Mouse (Mus musculus) CD4-positive helper T cell, adult 2 months (primary cell): Measurements from ENCODE around the gene Cdr2l.
"Not testable (repeated sequence)": the region's sequence is repeated elsewhere in the genome, so short reads cannot be mapped to it uniquely, and the experiment has no call there.

Experiments
- DNase-seq: peaks from one replicate; pipeline ENCODE4 v3.0.0-alpha.2; 2012; ENCODE audit warnings: low read depth, missing footprints, low spot score

The Cdr2l gene

DNA sequence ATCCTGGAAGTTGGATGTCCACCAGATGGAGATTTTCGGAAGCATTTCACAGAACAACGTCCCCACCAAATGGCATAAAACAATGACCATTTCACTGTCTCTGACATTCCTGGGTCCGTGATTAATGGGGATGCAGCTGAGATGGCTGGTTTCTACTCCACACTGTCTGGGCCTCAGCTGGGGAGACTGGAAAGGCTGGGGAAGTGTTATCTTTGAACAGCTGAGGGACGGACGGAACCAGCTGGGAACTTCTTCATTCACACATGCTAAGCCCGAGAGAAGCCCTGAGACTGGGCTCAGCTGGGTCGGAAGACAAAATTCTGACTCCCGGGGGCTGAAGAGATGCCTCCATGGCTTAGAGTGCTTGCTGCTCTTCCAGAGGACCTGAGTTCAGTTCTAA, 10.4 kb upstream of the Cdr2l start:
- DNase-seq = no peak

DNA sequence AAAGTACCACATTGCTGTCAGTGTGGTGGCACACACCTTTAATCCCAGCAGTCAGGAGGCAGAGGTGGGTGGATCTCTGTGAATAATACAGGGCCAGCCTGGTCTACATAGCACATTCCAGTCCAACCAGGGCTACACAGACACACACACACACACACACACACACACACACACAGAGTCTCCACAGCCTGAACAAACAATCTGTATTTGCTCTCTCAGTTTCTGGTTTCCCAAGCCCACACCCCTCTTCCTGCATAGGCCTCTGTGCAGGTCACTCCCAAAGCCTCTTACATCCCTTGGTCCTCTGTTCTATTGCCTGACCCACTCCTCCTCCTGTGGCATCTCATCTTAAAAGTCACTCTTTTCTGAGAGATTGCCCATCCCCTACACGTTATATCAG, 9.7 kb upstream of the Cdr2l start:
- DNase-seq = no peak

DNA sequence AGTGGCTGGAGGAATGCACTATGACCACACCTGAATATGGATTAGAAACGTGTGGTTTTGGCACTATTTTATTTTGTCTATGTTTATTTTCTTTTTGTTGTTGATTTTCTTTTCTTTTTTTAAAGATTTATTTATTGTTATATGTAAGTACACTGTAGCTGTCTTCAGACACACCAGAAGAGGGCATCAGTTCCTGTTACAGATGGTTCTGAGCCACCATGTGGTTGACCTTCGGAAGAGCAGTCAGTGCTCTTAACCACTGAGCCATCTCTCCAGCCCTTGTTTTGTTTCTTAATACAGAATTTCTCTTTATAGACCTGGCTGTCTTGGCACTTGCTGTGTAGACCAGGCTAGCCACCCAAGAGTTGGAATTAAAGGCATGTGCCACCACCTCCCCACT, 9.0 kb upstream of the Cdr2l start:
- DNase-seq = no peak

DNA sequence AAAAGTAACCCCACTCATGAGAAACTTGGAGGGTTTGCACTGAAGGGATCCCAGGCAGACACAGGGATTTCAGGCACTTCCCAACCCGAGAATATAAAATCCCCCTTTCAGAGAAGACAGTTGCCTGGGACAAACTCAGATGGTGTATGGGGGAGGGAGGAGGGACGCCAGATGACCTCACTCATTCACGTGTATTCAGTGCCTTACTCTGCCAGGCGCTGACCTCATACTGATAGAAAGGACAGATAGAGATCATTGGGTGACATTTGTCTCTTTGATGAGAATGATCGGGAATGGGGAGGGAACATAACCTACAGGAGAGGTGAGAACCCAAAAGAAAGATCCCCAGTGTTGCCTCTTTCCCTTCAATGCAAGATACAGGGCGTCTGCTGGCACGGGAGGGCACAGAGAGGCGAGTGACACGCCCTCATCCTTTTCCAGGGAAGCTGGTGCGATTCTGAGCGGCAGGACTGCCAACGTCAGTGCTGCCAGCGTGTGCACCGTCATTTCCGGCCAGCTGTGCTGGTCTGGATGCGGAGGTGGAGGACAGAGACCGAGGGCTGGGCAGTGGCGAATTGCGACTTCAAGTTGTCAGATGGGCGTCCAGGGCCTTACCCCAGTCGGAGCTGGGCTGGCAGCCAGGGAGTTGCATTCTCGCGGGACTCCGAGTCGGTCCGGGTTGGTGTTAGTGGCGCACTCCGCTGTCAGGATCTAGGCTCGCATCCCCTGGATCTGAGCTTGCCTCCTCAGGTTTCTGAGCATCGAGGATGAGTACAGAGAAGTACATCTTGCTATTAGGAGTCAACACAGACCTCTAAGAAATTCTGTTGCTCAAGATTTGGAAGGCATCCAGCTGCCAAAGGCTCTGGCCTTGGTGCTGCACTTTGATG, 7.7 kb upstream of the Cdr2l start:
- peak; percentile 25 for DNase-seq

DNA sequence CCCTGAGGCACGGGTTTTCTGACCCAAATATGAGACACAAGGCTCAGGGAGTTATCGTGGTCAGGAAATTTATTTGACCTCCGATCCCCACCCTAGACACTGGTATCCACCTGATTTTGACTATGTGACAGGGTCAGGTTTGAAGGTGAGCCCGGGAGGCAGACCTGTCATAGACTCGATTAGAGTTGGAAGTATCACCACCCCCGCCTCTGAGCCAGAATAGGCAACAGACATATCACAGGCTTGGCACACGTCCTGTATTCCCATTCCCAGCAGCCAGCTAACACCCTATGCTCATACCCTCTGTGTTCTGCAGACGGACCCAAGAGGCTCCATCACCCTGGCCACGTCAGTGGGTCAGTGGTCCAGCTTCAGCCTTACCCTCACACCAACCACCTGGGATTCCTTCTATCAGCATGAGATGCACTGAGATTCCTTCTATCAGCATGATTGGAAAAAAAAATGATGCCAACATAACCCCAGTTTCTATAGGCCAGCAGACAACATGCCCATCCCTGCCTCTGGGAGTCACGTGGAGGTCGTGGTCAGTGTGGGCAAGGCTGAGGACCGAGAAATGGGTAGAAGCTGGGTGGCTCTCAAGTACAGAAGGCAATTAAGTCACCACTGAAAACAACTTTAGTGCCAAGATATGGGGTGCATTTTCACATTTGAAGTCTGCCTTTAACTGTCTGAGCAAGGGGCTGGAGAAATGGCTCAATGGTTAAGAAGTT, 6.9 kb upstream of the Cdr2l start:
- no peak for DNase-seq

DNA sequence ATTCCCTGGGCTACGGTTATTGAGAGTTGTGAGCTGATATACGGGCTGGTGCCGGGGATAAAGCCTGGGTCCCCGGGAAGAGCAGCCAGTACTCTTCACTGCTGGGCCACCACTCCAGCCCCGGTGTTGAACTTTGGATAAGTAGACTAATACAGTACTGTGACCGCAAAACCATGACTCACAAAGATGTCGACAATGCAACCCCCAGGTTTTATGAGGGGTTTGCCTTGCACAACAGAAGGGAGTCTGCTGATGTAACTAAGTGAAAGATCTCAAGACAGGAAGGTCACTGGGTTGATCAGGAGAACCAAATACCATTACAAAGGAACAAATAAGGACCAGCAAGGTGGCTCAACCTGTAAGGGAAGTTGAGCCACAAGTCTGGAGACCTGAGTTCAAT, 5.0 kb upstream of the Cdr2l start:
- DNase-seq = no peak

DNA sequence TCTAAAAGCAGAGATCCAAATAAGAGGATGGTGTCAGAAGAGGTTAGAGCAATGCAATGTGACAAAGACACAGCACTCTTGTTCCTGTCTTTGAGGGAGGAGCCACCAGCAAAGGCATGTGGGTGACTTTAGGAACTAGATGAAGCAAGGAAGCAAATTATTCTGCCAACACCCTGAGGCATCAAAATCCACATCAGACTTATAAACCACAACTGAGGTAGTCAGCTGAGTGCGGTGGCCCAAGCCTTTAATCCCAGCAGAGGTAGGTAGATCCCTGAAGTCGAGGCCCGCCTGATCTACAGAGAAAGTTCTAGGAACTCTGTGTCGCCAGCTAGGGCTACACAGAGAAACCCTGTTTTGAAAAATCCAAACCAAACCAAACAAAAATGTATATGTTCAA, 4.5 kb upstream of the Cdr2l start:
- no peak for DNase-seq

DNA sequence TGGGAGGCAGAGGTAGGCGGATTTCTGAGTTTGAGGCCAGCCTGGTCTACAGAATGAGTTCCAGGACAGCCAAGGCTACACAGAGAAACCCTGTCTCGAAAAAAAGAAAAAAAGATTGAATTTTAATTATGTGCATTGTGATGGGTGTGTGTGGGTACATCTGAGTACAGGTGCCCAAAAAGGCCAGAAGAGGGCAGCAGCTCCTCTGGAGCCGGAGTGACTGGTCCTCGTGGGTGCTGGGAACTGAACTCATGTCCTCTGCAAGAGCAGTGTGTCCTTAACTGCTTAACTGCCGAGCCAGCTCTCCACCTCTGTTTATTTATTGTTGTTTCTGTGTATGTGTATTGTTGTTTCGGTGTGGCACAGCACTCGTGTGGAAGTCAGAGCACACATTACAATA, 3.9 kb upstream of the Cdr2l start:
- DNase-seq = no peak

DNA sequence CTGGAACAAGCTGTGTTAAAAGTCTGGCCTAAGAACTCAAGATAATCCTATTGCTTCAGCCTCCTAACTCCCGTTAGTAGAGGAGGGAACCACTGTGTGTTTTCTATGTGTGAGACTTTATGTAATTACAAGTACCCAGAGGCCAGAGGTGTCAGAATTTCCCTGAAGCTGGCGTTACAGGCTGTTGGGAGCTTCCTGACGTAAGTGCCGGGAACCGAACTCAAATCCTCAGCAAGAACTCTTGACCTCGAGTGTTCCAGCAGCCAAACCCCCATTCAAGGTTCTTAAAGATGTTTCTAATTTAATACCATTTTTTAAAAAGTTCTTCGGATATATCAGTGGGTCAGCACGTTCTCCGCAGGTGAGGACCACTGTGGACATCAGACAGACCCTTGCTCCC, 440 bp upstream of the Cdr2l start:
- no peak for DNase-seq

DNA sequence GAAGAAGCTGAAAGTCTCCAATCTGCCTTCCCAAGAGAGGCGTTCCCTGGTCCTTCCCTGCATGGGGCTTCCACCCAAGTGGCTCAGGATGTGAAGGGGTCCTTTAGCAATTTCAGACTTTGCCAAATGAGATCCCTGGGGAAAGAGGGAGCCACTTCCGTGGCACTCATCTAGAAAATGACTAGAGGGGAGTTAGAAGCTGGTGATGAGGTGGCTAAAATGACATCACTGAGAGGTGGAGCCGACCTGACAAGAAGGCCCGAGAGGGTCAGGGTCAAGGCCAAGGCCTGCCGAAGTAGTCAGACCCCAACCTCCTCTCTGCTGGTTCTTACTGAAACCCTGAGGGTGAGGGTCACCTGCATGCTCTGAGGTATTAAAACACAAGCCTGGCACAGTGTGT, 1.2 kb downstream of the Cdr2l start:
- DNase-seq = no peak

GRCm38 (mm10) chr11:115383701-115384474, 2.2 kb downstream of the Cdr2l start:
- DNase-seq = no peak

- DNase-seq = no peak
These were observed 2.9 kb downstream of the Cdr2l start for GRCm38 (mm10) chr11:115384587-115384986.

GRCm38 (mm10) chr11:115386859-115387258, 5.1 kb downstream of the Cdr2l start:
- DNase-seq = not testable (repeated sequence)

DNA sequence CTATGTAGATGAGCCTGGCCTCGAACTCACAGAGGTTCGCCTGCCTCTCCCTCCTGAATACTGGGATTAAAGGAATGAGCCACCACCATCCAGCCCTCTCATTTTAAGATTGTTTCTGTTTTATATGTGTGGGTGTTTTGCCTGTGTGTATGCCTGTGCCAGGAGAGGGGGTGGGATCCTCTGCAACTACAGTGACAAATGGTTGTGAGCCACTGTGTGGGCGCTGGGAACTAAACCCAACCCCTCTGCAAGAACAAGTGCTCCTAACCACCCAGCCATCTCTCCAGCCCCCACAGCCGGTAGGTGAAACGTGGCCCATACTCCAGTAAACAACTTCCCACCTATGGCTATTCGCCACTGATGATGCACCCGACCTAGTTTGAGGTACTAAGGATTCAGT, 9.6 kb downstream of the Cdr2l start:
- no peak for DNase-seq

GRCm38 (mm10) chr11:115393721-115394325, 12.1 kb downstream of the Cdr2l start:
- no peak for DNase-seq

- DNase-seq = no peak
These were observed 16.4 kb downstream of the Cdr2l start for GRCm38 (mm10) chr11:115398085-115398484.

DNA sequence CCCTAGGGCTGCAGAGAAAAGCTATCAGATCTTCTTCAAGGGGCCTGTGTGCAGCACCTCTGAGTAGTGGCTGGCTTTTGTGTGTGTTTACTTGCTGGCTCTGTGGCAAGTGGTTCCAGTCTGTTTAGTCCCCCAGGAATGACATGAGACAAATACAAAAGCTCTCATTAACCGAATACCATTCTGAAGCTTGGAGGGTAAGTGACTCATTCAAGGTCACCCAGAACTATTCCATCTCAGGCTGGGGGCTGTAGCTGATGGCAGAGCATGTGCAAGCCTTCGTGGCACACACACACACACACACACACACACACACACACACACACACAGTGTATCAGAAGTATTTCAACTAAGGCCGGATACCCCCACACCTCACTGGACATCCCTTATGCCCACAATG, 18.4 kb downstream of the Cdr2l start:
- DNase-seq = no peak

- DNase-seq = no peak
These were observed 19.1 kb downstream of the Cdr2l start for GRCm38 (mm10) chr11:115400630-115401391.

DNA sequence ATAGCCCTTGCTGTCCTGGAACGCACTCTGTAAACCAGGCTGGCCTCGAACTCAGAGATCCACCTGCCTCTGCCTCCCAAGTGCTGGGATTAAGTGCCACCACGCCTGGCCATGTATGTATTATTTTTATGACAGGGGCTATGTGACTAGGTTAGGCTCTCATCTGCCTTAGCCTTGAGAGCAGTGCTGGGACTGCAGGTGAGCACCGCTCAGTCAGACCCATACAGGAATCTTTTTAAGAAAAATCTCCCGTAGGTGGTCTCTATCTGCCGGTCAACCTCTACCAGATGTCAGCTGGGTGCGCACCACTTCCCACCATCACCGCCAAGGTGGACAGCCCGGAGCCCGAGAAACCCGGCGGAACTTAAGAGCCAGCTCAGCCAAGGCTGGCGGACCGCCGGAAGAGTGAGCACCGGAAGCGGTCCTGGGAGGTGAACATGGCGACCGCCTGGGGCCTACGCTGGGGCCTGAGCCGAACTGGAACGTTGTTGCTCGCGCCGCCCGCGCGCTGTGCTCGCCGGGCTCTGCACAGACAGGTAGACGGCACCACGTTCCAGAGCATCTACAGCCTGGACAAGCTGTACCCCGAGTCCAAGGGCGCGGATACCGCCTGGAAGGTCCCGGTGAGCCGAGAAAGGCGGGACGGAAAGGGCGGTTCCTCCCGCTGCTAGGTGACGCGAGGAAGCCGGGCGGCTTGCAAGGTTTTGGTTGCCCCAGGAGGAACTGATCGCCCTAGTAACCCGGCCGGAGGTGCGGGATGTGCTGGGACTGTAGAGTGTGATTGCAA, 21.8 kb downstream of the Cdr2l start, which contains the start of gene Mrpl58:
TSS of gene Mrpl58 (plus strand) at position 415 of the 787 bp plus-strand sequence.
- DNase-seq = peak; percentile 88

- no peak for DNase-seq
These were observed 24.0 kb downstream of the Cdr2l start for GRCm38 (mm10) chr11:115405723-115406122.
